Mouse (Mus musculus): ENCODE data around the gene Gga1.

Gga1 gene

GRCm38 (mm10) chr15:78876991-78877809, at the start of gene Gga1:
Gene Gga1 (plus strand): TSS chr15:78877190.
- in situ Hi-C loops (cut with MboI) = no loop called here

DNA sequence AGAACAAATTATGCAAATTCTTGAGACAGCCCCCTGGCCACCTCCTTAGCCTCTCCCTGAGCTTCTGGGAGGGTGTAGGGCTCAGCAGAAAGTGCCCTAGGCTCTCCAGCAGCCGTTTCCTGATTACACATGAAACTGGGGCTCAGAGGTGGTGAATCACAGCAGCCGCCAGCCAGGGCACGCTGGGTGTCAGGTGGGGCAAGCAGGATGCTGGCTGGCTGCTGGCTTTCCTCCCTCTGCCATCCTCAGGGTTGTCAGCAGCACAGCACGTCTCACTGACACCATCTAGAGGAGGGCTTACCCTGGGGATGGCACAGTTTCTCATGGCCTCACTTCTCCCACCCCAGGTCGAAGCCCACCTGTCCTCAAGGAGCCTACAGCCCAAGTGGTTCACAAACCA, 48.7 kb upstream of the Gga1 start:
- in situ Hi-C loops (cut with MboI) = no loop called here

GRCm38 (mm10) chr15:78829636-78830035, 47.4 kb upstream of the Gga1 start:
- in situ Hi-C loops (cut with MboI) = no loop called here

DNA sequence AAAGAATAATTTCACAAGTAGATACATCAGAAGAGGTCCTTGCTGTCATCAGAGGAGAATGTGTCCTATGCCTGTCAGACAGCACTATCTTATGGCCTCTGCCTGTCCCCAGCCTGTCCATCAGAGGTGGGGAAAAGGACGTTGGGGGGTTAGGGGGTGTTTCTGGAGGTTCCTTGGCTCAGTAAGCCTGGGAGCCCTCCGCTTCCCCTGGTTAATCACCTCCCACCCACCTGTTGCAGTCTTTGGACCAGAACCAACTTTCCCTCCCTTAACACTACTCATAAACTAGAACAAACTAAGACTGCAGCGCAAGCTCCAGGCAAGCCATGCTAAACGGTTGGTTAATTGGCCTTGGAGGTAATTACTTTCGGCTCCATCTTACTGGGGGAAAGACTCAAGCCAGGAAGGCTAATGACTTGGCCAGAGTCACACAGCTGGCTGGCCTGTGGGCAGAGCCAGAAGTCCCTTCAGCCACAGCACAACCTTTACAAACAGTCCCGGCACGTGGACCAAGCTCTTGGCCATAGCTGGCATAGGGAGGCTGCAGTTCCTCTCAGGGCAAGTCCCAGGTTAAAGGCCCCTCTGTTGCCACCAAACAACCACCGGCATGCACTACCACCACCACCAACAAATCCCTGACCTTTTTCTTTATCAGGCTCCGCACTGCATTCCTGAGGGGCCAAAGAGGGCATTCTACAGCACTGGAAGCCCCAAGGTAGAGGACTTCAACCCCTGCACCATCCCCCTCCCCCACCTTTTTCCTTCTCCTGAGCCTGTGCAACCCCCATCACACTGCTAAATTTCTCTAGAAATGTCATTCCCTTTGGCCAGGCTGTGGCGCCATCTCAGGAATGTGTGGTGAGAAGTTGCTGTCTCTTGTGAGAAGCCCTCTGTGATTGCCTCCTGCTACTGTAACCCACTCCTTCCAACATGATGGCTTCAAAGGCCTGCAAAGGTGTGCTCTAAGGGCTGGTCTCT, 46.0 kb upstream of the Gga1 start:
- in situ Hi-C loops (cut with MboI) = no loop called here

DNA sequence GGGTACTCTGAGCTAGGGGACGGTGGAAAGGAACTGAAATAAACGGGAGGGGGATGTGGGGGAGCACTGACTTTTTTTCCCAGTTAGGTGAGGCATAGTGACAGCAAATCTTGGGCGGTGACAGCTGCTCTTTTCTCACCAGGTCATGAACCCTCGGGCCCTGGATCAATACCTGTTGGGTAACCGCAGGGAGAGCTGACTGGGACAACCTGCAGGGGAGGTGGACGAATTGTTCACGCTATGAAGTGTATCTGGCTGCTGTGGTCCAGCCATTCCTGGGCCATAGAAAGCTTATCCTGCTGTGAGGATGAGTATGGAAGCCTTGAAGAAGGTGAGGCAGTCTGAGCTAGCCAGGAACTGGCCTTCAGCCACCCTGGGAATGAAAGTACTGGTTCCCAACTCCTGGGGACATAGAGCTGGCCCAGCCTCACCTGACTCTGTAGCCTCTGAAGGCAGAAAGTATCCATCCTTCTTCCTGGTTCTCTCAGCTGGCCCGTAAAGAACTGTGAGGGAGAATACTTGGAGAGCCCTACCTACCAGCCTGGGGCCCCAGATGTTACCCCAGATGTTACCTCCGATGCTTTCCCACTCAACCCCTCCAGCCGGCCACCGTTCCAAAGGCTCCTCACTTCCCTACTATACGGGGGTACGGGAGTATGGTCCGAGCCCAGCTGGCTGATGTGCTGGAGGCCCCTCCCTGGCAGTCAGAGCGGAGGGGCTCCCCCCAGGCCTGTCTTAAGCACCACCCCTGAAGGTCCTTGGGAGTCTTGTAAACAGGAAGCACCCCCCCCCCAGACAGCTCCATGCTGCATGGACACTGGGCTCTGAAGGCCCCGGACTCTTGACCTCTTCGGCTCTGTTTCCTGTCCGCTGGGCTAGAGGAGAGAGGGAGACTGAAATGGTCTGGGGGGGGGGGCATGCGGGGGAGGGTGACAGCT, 45.0 kb upstream of the Gga1 start:
- in situ Hi-C loops (cut with MboI) = no loop called here

DNA sequence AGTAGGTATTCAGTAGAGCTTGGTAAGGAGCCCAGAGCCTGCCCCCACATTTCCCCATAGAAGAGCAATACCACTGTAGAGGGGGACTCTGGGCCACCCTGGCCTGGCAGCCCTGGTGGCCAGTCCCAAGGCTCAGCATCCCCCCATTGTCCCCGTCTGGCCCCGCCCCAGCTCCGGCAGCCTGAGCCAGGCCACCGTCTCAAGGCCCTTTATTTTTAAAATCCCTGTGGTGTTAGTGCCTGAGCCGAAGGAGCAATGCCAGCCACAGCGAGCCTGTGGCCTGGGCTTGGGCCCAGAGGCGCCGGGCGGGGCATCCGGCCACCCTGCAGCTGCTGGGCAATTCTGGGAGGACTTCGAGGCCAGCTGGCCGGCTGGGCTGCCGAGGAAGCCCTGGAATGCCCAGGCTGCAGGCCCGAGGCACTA, 44.3 kb upstream of the Gga1 start:
- in situ Hi-C loops (cut with MboI) = no loop called here

DNA sequence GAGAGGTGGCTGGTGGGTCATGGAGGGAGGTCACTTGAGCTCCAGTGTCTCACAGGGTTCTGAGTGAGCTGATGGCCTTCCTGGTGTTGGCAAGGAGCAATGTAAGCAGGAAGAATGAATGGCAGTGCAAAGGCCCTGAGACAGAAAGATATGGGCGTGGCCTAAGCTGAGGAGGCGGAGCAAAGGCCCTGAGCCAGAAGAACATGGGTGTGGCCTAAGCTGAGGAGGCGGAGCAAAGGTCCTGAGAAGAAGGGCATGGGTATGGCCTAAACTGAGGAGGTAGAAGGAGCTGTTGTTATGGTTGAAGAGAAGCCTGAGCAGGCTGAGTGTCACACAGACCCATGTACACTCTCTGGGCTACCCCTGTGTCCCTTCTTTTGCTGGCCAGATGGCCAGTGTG, 43.4 kb upstream of the Gga1 start:
- in situ Hi-C loops (cut with MboI) = no loop called here

GRCm38 (mm10) chr15:78834233-78835005, 42.6 kb upstream of the Gga1 start:
- in situ Hi-C loops (cut with MboI) = no loop called here

GRCm38 (mm10) chr15:78835200-78836085, 41.5 kb upstream of the Gga1 start:
- in situ Hi-C loops (cut with MboI) = no loop called here

GRCm38 (mm10) chr15:78836086-78836621, 40.8 kb upstream of the Gga1 start:
- in situ Hi-C loops (cut with MboI) = no loop called here

GRCm38 (mm10) chr15:78839744-78840143, 37.2 kb upstream of the Gga1 start:
- in situ Hi-C loops (cut with MboI) = no loop called here

DNA sequence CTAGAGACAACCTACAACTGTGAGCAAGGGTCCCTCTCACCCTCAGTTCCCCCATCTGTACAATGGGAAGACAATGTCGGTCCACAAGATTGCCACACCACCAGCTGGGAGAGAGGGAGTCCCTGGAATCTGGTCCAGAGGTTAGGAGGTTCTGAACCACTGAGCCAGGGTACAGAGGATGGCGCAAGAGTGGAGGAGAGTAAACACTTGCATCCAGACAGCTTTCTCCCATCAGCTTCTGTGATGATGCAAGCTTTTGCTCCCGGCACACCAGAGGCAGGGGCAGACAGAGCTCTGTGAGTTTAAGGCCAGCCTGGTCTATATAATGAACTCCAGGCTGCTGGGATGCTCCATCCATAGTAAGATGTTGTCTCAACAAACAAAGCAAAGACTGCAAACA, 36.7 kb upstream of the Gga1 start:
- in situ Hi-C loops (cut with MboI) = no loop called here

DNA sequence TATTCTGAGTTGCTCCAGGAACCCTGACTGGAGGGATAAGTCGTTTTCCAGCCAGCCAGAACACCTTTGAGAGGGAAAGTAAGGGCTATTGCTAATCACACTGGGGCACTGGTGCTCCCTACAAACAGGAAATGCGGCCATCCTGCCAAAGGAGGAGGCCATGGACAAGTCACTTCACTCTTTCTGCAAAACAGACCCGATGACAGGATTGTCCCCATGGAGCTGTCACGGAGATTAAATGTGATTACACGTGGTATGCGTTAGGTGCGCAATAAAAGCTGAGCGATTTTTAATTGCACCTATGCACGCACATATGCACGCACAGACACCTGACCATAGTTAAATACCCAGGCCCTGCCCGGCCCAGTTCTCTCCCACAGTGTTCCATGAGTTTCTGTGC, 36.2 kb upstream of the Gga1 start:
- in situ Hi-C loops (cut with MboI) = no loop called here

DNA sequence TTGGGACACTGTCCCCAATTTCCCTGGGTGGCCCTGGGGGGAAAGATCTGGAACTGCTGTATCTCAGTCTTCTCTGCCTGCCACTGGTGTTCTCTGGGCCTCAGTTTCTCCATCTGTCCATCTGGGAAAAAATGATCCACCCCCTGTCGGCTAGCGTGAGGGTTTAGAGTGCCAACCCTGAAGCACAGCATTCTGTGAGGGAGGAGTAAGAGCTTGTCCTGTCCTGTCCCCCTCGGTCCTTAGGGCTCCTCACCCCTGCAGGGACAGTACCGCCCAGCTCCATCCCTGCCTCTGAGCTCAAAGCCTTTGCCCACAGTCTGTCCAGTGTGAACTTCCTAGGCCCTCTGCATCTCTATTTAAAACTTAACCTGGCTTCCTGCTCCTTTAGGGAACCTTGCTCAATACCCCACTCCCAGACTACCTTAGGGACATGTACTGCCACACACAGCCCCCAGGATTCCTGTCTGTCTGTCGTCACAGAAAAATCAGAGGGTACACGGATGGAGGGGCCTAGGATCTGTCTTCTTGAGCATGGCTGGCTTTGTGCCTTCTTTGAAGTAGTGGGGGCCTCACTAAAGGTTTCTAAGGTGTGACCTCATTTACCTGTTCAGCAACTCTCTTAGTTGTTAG, 35.7 kb upstream of the Gga1 start:
- in situ Hi-C loops (cut with MboI) = no loop called here

- in situ Hi-C loops (cut with MboI) = no loop called here
Measured at GRCm38 (mm10) chr15:78842371-78843163, 34.4 kb upstream of the Gga1 start, which contains the start of gene Cdc42ep1. Gene Cdc42ep1 (plus strand): TSS chr15:78842624.

DNA sequence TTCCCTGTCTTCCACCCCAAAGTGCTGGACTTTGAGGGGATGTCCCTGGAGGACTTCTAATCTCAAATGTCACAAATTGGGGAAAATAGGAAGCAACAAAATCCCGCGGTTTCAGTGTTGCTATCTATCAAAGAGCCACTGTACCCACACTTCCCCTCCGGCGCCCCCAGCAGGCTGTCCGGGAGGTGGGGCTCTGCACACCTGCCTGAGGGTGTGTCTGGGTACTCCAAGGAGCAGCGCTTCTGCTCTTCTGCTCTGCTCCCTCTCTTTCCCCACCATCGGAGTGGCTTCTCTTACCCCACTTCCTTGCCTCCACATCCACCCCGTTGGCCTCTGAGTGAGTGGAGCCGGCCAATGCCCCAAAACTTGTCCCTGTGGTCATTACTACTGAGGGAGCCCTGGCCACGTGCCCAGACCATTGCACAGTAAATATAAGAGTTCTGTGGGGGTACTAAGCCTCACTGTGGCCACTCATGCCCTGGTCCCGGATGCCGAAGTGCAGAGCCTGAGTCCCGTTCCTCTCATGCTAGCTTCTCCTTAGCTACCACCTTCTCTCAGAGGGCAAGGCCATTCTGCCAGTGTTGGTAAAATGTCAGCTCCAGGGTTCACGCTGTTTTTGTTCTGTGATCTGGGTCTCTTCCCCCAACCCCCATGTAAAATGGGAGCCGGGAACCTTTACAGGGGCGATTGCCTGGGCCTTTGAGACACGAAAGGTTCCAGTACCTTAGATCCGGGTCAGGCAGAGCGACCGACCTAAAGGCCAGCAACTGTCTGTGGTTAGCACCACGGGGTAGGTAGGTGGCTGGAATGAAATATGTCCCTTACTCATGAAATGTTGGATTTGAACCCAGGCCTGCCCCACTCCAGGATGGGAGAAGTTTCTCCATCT, 33.2 kb upstream of the Gga1 start:
- in situ Hi-C loops (cut with MboI) = no loop called here

- in situ Hi-C loops (cut with MboI) = no loop called here
Measured at GRCm38 (mm10) chr15:78844791-78845190, 32.2 kb upstream of the Gga1 start.
